Mouse (Mus musculus) liver, postnatal 0 days (tissue): ENCODE measurements around the gene Mrps9.

Experiments
- CTCF ChIP-seq: sonication (generic); IDR thresholded peaks from 2 replicates; pipeline ENCODE4 v1.5.1; 2016; ENCODE audit warnings: antibody characterized with exemption, low read depth
- EP300 ChIP-seq: IDR thresholded peaks from 2 replicates; pipeline ENCODE4 v1.6.1; 2016; ENCODE audit warnings: antibody characterized with exemption, low read depth, mild to moderate bottlenecking

DNA sequence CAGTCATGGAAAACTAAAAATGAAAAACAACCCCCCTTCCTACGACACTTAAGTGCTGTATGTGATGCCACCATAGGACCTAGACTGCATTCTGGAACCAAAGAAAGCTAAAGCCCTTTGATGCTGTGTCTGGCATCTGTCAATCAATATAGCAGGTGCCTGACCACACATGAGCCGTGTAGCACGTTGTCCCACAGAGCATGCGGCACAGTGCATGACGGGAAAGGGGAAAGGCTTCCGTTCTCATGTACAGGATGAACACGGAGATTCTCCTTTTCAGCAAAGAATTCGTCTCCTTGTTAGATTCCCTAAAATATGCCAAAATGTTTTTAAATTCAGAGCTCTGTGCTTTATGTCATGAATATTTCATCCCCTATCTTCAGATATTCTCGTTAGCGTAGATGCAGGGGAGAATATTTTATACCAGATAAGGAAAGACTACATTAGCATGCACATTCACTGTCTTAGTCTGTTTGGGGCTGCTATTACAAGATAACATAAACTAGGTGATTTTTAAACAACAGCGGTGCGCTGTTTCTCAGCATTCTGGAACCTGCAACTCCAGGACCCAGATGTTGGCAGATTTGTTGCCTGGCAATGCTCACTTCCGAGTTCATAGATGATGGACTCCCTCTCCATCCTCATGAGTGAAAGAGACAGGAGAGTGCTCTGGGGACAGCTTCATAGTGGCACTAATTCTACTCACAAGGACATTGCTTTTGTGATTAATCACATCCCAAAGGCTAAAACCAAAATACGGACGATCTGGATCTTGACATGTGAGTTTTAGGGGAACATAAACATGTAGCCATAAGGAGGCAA lies 36.0 kb upstream of the Mrps9 start:
- TF ChIP-seq CTCF: no peak
- TF ChIP-seq EP300: no peak
